Mouse (Mus musculus): ENCODE data around the gene Ids.
"Not testable (repeated sequence)": the region's sequence is repeated elsewhere in the genome, so short reads cannot be mapped to it uniquely, and the experiment has no call there.

Gene Ids

DNA sequence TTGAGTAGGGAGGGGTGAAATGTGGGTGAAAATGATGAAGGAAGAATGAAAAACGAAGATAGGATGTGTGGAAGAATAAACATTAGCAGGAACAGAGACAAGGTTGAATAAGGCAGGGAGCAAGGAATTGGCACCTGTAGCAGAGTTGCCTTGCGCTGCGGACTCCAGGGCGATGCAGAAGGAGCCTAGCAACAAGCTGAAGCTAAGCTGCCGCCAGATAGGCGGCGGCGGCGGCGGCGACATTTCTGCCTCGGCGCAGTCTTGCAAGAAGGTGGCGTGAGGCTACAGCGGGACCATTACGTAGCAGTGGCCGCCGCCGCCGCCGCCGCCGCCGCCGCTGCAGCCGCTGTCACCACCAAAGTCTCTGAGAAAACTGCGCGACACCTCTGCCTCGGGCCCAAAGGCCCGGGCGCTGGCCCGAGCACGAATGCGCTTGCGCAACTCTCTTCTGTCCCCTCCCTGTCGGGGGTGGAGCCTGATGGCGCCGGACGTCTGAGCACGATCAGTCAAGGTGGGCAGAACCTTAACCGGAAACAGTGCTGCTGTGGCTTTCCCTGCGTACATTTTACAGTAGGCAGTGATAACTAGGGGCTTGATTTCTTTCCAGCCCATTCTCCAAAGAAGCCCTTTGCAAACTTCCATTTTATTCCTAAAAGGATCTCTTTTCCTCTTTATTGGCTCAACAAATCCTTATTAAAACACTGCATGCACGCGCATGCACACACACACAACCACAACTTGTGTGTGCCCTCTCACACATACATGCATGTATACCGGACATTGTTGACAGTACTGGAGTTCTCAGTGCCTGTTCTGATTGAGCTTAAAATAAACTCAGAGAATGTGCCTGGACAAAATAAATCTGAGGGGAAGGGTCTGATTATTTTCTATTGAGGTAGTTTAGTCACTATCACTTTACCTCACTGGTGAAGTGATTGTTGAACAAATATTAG lies at the start of gene Ids:
TSS of gene Ids (minus strand) at position 424 of the 953 bp plus-strand sequence.
- DNase-seq: peak; percentile 88 to 91

DNA sequence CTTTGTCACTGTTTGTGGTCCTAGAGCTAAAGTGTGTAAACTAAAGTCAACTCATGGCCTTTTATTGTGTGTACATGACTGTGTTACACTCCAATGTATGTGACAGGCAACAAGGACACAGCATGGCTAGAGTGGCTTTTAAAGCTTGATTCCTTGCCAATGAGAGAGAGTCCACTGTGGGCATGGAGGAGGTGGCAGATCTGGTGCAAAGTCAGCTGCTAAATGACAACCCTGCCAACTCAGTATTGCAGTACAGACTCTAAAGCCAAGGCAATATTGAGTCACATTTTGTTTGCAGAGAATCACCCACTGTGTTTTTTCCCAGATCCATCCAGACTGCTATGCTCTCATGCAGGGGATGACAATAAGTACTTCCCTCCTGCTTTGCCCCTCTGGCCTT lies 27.8 kb upstream of the Ids start:
- DNase-seq: not testable (repeated sequence)

DNA sequence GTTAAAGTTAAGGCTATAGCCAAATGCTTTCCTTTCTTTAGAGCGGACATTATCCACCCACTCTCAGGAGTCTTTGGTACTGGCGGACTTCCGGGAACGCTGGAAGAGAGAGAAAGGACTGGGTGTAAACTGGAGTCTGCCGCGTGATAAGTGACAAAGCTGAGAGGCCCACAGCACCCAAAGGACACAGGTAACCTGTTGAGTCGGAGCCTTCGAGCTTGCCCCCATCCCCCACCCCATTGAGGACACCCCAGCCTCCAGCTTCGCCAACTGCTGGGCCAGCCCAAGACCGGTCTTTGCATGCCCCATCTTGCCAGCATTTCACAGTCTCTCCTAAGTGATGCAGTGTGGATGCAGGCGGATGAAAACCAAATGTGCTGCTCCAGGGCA lies 21.1 kb upstream of the Ids start:
- peak in 1 of 2 experiments; percentile 28 for DNase-seq

DNA sequence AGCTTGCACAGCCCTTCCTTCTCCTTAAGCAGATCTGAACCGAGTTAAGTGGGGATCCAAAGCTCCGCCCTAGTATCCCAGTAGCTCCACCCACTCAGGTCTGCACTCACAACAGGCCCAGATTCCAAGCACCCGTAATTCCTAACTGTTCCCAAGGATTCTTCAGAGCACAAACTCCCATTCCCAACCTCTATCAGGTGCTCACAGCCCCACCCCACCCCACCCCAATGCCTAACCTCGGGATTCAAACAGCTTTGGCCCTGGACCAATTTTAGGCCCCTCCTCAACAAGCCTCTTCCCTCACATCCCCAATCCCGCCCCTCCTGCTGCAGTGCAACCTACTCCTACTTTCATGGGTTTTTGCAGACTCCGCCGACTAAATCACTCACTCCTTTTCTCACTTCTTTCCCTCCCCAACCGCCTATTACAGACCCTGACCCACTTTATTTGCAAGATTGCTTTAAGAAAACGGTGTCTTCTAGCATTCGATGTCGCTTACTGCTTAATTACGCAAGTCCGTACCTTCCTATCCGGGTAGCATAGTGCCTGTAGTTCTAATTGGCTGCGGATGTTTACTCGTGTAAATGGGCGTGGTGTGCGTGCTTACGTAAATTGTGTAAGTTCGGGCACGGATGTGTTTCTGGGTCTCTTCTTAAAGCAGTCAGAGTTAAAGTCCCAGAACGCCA lies 20.5 kb upstream of the Ids start, which contains the start of gene 1110012L19Rik:
TSS of gene 1110012L19Rik (plus strand) at position 602 of the 686 bp plus-strand sequence.
- peak; percentile 78 to 82 for DNase-seq

DNA sequence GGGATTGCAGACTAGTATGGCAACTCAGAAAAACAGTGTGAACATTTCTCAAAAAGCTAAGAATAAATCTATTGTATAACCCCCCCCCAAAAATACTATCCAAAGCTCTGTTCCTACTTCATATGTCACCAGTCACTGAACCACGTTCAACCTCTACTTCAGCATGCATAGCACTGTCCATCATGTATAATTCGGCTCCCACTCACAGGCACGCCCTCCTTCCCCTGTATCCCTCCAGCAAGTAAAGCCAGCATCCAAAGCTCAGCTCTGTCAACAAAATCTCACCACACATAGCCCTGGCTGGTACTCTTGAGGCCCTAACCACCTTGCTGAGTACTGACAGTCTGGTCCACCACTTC lies 20.0 kb upstream of the Ids start:
- no peak for DNase-seq

DNA sequence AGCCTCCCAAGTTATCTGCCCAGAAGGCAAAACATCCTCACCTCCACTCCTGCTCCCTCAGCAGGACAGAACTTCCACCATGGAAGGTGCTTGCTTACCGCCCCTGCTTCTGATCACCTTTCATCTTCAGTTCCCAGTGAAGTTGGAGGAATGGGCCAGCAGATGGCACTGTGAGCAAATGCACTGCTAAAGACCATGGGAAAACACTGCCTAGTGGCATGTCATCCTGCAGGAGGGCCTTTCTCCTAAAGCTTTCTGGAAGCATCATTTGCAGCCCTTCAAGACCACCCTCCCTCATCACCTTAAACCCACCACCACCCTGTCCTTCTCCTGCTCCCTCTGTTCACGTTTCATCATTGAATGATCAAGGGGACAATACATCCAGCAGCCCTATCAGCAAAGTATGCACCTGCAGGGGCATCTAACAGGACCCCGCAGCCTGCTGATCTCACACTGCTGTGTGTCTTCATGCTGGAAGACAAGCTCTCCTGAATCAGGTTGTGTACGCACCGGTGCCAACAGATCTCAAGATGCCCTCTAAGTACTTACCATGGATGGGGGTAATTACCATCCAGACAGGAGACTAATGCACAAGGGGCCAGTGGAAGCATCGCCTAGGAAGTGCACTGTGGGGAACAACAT lies 9.7 kb upstream of the Ids start:
- DNase-seq: not testable (repeated sequence)

DNA sequence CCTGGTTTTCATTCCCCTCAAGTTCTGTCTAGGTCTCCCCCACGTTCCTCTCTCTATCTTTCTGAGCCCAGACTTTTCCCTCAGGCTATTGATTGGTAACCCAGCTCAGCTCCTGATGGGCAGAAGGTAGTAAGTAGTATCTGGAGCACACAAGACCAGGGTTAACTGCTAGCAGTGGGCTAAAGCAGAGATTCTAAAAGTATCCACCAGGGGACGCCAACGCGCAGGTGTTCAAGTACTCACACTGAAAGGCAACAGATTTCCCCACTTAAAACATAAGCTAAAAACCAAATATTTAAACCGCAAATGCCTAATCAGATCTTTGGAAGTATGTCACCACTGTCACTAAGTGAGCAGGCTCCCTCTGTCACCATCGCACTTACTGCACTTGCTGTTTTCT lies 4.9 kb upstream of the Ids start:
- DNase-seq: not testable (repeated sequence)

DNA sequence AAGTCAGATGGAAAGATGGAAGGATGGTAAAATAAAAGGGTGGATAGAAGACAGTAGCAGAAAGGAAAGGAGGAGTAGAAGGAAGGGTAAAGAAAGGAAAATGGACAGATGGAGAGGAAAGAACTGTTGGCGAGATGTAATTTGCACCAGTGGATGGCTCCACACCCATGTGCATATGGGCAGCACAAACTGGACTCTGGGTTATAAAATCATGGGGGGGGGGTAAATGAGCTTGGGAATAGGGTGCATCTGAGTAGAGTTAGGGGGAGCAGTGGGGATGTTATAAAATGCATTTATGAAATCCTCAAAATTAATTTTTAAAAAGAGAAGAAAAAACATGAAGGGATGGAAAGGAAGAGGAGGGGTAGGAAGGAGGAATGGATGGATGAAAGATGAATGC lies 682 bp downstream of the Ids start:
- DNase-seq: no peak

DNA sequence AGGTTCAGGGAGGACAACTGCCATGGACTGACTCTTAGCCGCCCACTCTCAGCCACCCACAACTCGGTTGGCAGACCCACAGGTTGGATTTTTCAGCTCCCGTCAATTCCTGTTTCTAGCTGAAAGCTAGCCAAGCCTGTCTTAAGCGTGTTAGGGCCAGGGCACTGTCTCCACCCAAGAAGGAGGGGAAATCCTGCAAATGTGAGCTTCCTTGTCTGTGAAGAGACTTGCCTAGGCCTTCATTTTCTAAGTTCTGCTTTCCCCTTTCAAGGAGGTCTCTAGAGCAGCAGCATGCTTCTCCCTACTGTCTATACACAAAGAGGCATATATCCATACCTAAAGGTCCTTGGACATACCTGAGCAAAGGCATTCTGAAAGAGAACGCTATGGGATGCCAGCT lies 1.4 kb downstream of the Ids start:
- no peak for DNase-seq

DNA sequence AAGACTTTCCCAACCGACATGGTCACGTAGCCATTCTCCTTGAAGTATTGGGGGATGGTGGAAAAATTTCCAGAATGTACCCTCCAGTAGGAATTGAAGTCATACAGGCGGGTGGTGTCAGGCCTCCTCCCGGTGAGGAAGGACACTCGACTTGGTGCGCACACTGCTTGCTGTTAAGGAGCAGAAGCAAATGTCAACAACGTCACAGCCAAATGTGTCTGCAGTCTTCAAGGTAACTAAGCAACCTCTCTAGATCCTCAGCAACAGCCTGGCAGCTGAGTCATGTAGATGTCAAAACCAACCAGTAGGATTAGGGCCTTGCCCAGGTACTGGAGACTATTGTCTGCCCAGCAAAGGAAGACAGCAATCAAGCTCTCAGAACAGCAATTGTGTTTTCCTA lies 1.9 kb downstream of the Ids start:
- DNase-seq: no peak

DNA sequence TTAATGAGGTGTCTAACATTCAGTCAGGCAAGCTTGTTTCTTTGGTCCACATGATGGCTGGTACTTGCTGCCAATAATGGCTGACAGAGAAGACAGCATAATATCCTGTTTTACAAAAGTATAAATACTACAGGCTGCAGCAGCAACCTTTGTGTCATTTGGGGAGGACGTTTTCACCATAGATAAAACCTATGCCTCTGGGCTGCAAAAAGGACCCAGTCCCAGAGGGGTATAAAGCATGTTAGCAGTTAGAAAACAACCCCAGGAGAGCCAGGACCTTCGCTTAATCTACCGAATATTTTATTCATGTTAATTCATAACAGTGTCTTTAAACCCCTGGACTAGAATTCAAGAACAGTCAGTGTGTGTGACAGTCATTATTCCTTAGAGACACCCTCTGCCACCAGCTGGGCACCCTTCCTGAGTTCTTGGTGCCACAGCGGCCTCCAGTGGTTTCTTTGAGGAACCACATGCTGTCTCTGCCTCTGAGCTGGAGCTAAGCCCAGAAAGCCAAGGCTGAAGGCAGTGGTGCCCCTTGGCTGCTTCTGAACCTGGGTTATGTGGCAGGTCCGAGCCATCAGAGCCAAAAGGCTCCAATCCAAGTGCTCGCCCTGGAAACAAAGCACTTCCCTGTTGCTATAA lies 34.6 kb downstream of the Ids start:
- peak; percentile 27 to 56 for DNase-seq

DNA sequence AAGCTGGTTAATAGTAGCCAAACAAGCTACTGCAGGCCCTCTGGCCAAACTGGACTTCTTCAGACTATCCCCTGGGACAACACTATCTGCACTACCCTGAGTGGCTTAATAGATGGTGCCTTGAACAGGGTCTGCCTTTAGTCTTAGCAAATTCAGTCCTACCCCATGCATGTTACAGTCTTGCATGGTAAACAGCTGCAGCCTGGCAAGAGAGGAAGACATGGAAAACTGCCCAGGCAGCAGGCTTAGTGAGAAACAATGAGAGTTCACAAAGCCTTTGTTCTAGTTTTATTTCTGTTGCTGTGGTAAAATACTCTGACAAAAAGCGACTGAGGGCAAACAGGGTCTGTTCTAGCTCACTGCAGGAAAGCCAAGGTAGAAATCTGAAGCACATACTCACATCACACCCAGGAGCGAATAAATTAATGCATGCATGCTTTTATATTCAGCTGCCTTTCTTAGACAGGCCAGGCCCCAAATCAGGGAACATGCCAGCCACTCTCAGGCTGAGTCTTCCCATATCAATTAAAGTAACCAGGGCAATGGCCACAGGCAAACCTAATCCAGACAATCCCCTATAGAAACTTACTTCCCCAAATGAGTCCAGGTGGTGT lies 36.2 kb downstream of the Ids start:
- DNase-seq: no peak

DNA sequence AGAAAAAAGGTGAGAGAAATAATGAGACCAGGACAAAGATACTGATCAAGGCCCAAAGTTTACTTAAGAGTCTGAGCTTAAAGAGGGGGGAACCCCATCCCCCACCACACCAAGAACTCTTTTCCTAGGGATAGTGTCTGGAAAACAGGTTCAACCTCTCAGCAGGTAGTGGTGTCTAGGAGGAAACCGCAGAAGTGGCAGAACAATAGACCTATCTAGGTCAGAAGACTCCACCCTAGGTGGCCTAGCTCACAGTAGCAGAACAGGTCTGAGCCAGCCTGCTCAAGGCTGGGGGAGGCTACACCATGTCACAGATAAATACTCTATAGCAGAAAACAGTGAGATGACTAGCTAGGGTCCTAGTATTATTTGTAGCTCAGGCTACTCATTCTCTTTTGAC lies 37.2 kb downstream of the Ids start:
- DNase-seq: no peak

DNA sequence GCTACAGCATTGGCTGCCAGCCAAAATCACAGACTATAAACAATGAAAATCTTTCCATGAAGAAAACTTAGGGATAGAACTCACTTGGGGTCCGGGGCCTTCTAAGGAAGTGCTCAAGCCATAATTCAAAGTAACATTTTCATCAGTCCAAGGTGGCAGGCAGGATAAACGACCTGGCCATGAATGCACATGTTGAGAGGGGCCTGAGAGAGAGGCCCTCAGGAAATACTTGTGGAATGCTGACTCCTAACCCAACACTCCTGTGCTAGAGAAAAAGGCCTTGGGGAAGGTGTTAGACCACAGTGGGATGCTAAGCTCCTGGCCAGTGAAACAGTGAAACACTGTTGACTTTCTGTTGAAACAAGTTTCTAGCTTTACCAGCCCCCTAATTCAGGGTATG lies 45.6 kb downstream of the Ids start:
- DNase-seq: no peak

DNA sequence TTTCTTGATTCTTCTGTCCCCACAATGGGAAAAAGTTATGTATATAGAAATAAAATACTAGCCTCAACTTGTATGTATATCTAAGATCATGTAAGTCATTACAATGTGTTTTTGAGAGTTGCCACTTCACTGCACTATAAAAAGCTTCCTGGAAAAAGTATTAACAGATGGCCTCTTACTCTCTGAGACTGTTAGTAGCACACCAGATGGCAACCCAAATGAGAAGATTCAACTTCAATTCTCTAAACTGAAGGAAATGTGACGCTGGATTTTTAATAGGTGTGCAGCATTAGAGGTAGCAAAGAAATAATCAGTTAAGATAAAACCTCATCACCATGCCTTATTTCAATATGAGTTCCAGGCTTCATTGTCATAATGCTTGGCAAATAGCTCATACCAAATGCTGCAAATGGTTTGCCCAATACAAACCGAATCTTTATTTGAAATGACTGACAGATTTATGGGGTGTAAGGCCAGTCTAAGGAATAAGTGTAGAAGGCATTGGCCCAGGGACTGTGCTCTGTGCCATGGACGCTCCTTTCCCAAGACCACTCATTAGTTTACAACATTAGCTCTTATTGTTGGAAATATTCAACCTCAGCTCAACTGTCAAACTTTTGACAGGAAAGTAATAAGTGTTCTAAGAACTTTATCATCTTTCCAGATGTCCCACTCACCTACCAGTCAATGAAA lies 49.8 kb downstream of the Ids start:
- DNase-seq: no peak
